Mouse (Mus musculus) hindbrain, embryonic 12.5 days (tissue): ENCODE results near the gene Rad51b. TPM values are rescaled to one million over a fixed set of nuclear protein-coding genes. Genes with fewer than 3 reads are reported as not detected.

Source experiments
- ATAC-seq: fragments of 200-750 bp; cut with Nextera tagmentation; 2 replicates; pipeline ENCODE4 v1.8.0; 2017; ENCODE audit warnings: moderate TSS enrichment; ENCODE audit not compliant: low FRiP score
- H3K27ac ChIP-seq: fragments of 300-500 bp; sonication (generic); 2 replicates; pipeline ENCODE4 v1.5.1; 2016; ENCODE audit warnings: mild to moderate bottlenecking
- H3K27me3 ChIP-seq: fragments of 300-500 bp; sonication (generic); 2 replicates; pipeline ENCODE4 v1.6.1; 2016; ENCODE audit warnings: mild to moderate bottlenecking
- H3K36me3 ChIP-seq: fragments of 300-500 bp; sonication (generic); 2 replicates; pipeline ENCODE4 v1.6.1; 2016; ENCODE audit warnings: mild to moderate bottlenecking
- H3K4me1 ChIP-seq: fragments of 300-500 bp; sonication (generic); 2 replicates; pipeline ENCODE4 v1.6.1; 2016
- H3K4me2 ChIP-seq: fragments of 300-500 bp; sonication (generic); replicated peaks from 2 replicates; pipeline ENCODE4 v1.6.1; 2016; ENCODE audit warnings: mild to moderate bottlenecking
- H3K4me3 ChIP-seq: fragments of 300-500 bp; sonication (generic); 2 replicates; pipeline ENCODE4 v1.5.1; 2016; ENCODE audit warnings: mild to moderate bottlenecking
- H3K9ac ChIP-seq: fragments of 300-500 bp; sonication (generic); 2 replicates; pipeline ENCODE4 v1.6.1; 2016; ENCODE audit warnings: mild to moderate bottlenecking, moderate library complexity
- H3K9me3 ChIP-seq: fragments of 300-500 bp; sonication (generic); replicated peaks from 2 replicates; pipeline ENCODE4 v1.6.1; 2016; ENCODE audit warnings: mild to moderate bottlenecking
- WGBS: fragments of 180-500 bp; shearing (Covaris S2); methylation state at CpG from one replicate; pipeline ENCODE4 v1.1.7; 2016; 5-methylcytosine and 5-hydroxymethylcytosine counted together
- polyA plus RNA-seq: library from polyadenylated mRNA; unstranded; fragments of >200 nt; fragmentation: Nextera tagmentation; extraction: Ambion mirVana; gene quantifications from 2 replicates; pipeline ENCODE4 v1.2.1, GENCODE M21; 2016

Rad51b gene
- polyA plus RNA-seq, 1 experiment from 2014 or later: 5.2 TPM

DNA sequence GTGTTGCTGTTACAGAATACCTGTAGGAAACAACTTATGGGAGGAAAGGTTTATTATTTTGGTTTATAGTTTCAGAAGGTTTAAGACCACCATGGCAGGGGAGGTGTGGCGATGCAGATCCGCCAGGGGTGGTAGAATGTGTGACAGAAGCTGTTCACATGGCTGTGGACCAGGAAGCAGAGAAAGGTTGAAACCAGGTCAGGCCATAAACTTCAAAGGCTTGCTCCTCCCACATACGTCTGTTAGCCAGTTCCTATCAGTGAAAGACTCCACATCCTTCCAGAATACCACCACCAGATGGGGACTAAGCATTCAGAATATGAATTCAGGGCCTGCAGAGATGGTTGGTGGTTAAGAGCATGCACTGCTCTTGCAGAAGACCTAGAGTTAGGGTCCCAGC, 150.0 kb downstream of the Rad51b start:
- 86% methylated on average over 3 of the region's 3 CpGs for WGBS
- Histone ChIP-seq H3K9ac (no peak overlapping the region), H3K4me1 (no peaks in the 10 kb centered on the region), H3K36me3 (no peaks in the 10 kb centered on the region), H3K27ac (no peak overlapping the region), H3K4me3 (no peak overlapping the region), H3K9me3 (no peaks in the 10 kb centered on the region), H3K27me3 (no peaks in the 10 kb centered on the region), H3K4me2 (no peak overlapping the region)
- ATAC-seq: no peak

DNA sequence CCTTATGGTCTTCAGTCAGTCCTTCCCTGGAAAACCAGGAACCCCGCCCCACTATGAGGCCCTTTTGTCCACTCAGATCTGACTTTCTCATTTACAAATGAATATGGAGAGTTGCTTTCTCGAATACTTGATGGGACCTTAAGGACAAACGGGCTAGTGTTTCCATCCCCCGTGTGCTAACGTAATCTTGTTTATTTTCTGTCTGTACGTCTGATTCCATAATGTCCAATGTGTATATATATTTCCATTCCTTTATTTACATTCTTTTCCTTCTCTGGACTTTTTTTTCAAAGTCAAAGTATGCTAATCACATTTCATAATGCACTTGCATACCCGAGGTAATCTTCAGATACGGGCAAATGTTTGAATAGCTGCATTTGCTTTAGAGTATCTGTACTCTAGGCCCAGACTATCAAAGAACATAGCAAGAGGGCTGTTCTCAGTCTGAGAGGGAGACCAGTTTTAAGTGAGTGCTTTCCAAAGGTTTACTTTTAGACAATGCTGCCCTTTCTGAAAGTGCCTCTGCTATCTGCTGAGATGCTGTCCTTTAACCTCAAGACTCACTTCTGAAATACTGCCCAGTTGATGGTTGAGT, 152.8 kb downstream of the Rad51b start:
- no peaks in the 10 kb centered on the region for H3K4me1 ChIP-seq
- 72% methylated on average over 8 of the region's 8 CpGs for WGBS
- no peaks in the 10 kb centered on the region for H3K36me3 ChIP-seq
- H3K27me3 ChIP-seq: no peaks in the 10 kb centered on the region
- no peak overlapping the region for H3K4me2 ChIP-seq
- H3K9me3 ChIP-seq: no peaks in the 10 kb centered on the region
- H3K9ac ChIP-seq: no peak overlapping the region
- H3K27ac ChIP-seq: no peak overlapping the region
- ATAC-seq: no peak
- H3K4me3 ChIP-seq: no peak overlapping the region

DNA sequence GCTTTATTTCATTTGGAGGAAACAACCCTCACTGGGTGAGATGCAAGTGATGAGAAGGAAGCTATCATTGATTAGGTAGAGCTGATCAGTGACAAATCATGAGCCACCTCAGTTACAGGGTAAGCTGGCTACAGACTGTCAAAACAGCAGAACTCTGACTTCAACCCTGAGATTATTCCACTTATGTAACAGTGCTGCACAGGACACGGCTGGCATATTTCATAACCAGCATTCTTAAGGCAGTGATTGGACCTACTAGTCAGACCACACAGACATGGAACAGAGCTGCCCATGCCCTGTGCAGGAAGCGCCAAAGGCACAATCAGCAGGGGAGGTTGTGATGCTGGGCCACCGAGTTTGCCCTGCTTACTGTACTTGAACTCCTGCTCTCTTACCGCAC, 155.8 kb downstream of the Rad51b start:
- WGBS: 86% methylated on average over 4 of the region's 4 CpGs
- H3K4me2 ChIP-seq: no peak overlapping the region

DNA sequence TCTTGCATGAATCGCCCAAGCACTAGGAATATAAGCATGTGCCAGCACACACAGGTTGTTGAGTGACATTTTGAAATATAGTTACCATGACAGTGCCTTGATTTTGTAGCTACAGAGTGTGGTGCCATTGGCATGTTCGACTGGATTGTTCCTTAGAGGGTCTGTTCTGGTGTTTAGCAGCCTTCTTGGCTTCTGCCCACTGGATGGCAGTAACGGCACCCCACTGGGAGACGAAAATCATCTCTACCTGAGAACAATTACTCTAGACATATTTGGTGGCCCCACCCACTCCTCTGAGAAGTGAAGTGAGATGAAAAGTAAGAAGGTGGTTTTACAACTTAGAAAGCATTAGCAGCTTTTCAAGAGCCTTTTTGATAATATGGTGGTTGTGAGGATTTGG, 156.9 kb downstream of the Rad51b start:
- Histone ChIP-seq H3K27ac (no peak overlapping the region), H3K9me3 (no peaks in the 10 kb centered on the region), H3K4me3 (no peak overlapping the region), H3K9ac (no peak overlapping the region), H3K27me3 (no peaks in the 10 kb centered on the region), H3K36me3 (no peaks in the 10 kb centered on the region), H3K4me2 (no peak overlapping the region), H3K4me1 (peaks cover 6% of the 10 kb centered on the region)
- no peak for ATAC-seq
- WGBS: 84% methylated on average over 4 of the region's 4 CpGs

More for the DNA sequence above, 155.8 kb downstream of the Rad51b start:
- H3K4me1 ChIP-seq: peaks cover 6% of the 10 kb centered on the region
- no peaks in the 10 kb centered on the region for H3K9me3 ChIP-seq
- no peak for ATAC-seq
- H3K9ac ChIP-seq: no peak overlapping the region
- no peaks in the 10 kb centered on the region for H3K27me3 ChIP-seq
- H3K27ac ChIP-seq: no peak overlapping the region
- no peaks in the 10 kb centered on the region for H3K36me3 ChIP-seq
- H3K4me3 ChIP-seq: no peak overlapping the region

DNA sequence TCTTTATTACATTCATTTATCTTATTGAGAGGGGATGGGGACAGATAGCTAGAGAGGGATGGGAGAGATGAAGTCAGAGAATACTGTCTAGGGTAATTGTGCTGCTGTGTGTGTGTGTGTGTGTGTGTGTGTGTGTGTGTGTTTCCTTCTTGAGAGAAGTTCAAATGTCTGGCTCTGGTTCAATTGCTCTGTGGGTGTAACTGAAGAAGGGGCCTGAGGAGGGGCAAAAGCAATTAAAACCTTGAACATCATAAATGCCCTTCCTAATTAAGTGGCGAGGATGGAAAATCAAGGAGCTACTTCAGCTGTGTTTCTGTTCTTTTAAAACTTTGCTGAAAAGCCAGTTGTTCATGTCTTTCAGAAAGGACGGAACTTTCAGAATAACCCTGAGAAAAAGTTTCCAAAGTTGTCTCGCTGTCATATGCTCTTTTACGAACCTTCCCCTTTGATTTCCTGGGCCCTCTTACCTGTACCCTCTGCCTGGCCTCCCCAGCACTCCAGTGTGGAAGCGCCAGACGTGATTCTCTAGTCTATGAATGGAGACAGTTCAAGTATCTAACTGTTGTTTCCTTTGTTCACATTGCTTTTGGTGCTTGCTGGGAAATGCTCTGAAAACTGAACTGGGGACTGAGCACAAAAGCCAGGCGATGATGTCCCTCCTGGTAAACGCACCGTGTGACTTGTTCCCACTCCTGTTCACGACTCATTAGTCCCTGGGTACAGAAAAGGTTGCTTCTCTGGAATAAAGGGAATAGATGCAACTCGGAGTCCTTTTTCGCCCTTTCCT, 158.2 kb downstream of the Rad51b start:
- Histone ChIP-seq H3K36me3 (no peaks in the 10 kb centered on the region), H3K9ac (no peak overlapping the region), H3K4me3 (no peak overlapping the region), H3K9me3 (no peaks in the 10 kb centered on the region), H3K4me2 (no peak overlapping the region), H3K27me3 (no peaks in the 10 kb centered on the region), H3K4me1 (peaks cover 6% of the 10 kb centered on the region), H3K27ac (0 out of 2 replicates have a peak overlapping the region, but pooled peaks have one; percentile 3)
- WGBS: 49% methylated on average over 12 of the region's 12 CpGs
- ATAC-seq: no peak

DNA sequence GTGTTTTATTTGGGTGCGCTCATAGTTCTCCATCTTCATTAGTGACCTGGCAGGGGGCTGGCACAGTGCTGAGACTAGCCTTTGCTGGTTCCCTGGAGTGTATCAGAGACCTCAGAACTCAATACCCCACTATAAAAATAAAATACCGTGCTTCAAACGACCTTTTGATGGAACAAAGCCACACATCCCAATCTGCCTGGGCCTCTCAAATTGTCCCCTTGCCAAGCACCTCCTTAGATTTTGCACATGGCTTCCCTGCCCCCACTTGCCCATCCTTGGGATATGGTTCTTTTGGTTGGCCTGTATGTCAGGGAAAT, 158.7 kb downstream of the Rad51b start:
- Histone ChIP-seq H3K4me1 (peaks cover 6% of the 10 kb centered on the region), H3K36me3 (no peaks in the 10 kb centered on the region), H3K27ac (peak overlapping the region; percentile 18; the same call in 1 of the 2 replicates), H3K27me3 (no peaks in the 10 kb centered on the region), H3K4me3 (no peak overlapping the region), H3K9me3 (no peaks in the 10 kb centered on the region), H3K9ac (no peak overlapping the region), H3K4me2 (no peak overlapping the region)
- WGBS: 22% methylated on average over 3 of the region's 3 CpGs
- no peak for ATAC-seq

DNA sequence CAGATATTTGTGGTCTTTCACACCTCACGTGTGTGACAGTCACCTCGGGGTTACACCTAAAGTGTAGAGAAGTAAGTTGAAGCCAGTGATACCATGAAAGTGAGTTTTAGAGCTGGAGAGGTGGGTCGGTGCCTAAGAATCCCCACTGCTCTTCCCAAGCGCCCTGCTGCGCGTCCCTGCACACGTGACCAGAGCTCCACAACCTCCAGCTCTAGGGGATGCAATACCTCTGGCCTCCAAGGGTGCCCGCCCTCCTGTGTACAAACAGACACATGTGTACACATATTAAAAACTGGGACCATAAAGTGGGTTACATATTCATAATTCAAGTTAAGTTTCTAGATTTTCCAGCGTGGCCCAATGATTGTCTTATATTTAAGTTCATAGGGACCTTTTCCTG, 159.2 kb downstream of the Rad51b start:
- no peaks in the 10 kb centered on the region for H3K27me3 ChIP-seq
- peak overlapping the region; percentile 18; the same call in 1 of the 2 replicates for H3K27ac ChIP-seq
- H3K4me3 ChIP-seq: no peak overlapping the region
- 90% methylated on average over 9 of the region's 9 CpGs for WGBS
- H3K4me2 ChIP-seq: no peak overlapping the region
- H3K4me1 ChIP-seq: peaks cover 6% of the 10 kb centered on the region
- H3K9ac ChIP-seq: no peak overlapping the region
- no peak for ATAC-seq
- no peaks in the 10 kb centered on the region for H3K36me3 ChIP-seq
- H3K9me3 ChIP-seq: no peaks in the 10 kb centered on the region

DNA sequence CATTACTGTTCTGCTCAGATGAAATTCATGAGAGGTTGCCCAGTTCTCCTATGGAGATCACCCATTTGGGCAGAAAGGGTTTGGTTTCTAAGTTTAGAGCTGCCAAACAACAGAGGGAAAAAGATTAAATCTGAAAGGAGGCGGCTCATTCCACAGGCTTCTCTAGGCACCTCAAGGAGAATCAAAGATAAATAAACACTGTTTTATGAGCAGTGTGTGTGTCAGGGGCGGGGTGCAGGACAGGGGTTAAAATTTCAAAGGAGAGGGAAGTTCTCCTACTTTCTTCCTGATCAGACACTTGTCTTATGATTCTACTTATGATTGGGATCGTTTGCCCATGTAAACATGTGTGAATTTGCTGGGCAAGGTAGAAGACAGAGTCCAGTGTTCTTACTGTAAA, 166.3 kb downstream of the Rad51b start:
- no peak for ATAC-seq
- H3K27me3 ChIP-seq: no peaks in the 10 kb centered on the region
- H3K4me3 ChIP-seq: no peak overlapping the region

DNA sequence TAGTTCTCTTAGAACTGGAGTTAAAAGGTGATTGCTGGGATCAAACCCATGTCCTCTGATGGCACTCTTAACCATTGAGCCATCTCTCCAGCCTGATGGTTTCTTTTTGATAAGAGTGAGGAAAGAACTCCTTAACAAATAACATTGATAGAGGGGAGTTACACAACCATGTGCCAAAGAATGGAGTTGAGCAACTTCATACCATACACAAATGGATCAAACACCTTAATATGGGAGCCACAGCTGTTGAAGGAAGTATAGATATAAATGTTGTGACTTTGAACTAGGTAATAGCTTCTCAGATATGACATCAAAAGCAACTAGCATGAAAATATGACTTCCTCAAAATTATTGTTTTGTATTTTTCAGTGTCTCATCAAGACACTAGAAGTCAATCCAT, 173.0 kb downstream of the Rad51b start:
- Histone ChIP-seq H3K4me1 (no peaks in the 10 kb centered on the region), H3K4me3 (no peak overlapping the region), H3K4me2 (no peak overlapping the region), H3K36me3 (no peaks in the 10 kb centered on the region), H3K27ac (no peak overlapping the region), H3K27me3 (no peaks in the 10 kb centered on the region), H3K9ac (no peak overlapping the region), H3K9me3 (no peaks in the 10 kb centered on the region)
- ATAC-seq: no peak

More for the DNA sequence above, 166.3 kb downstream of the Rad51b start:
- no peaks in the 10 kb centered on the region for H3K36me3 ChIP-seq
- H3K9ac ChIP-seq: no peak overlapping the region
- no peak overlapping the region for H3K27ac ChIP-seq
- no peak overlapping the region for H3K4me2 ChIP-seq
- no peaks in the 10 kb centered on the region for H3K4me1 ChIP-seq
- H3K9me3 ChIP-seq: no peaks in the 10 kb centered on the region
- WGBS: 71% methylated on average over 3 of the region's 3 CpGs

DNA sequence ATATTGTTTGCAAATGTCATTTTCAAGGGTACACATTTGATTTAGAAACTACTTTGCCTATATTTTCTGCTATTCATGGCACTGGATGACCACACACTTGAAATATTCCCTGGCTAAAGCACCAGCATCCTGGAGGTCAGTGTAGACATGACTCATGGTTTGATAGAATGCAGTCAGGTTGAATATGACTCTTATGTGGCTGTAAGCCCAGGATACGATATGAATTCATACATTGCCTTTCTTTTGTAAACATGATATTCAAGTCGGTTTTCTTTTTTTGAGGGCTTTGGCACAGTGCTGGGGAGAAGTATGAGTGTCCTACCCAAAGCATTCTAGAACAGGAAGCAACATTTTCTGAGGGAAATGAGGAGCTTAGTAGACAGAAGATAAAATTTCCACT, 174.8 kb downstream of the Rad51b start:
- Histone ChIP-seq H3K4me1 (no peaks in the 10 kb centered on the region), H3K27ac (no peak overlapping the region), H3K4me2 (no peak overlapping the region), H3K9me3 (no peaks in the 10 kb centered on the region), H3K4me3 (no peak overlapping the region), H3K9ac (no peak overlapping the region), H3K27me3 (no peaks in the 10 kb centered on the region), H3K36me3 (no peaks in the 10 kb centered on the region)
- no peak for ATAC-seq
- WGBS: 88% methylated on average over 2 of the region's 2 CpGs

DNA sequence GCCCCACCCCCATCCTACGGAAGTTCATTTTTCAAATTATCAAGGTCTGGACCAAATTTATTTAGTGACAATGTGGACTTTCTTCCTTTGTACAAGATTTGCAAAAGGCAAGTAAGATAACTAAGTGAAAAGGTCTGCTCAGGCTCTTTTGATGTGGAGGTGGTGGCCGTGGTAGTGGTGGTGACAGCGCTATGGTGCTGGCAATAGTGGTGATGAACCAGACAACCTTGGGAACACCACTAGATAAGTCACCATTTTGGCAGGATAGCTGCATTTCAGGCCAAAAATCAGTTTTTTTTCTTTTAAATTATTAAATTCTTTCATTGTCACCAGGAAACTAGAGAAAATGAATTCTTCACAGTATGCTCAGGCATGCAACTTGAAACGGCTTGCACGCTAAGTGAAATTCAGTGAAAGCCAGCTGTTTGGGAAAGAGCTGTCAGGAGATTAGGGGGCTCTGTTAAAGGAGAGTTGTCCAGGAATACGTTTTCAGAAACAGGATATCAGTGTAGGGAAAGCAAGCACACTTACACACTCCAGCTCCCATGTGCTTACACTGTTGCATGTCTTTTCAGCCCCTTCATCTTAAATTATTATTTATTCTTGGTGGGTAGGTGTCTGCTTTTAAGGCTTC, 179.4 kb downstream of the Rad51b start:
- Histone ChIP-seq H3K4me1 (no peaks in the 10 kb centered on the region), H3K36me3 (no peaks in the 10 kb centered on the region), H3K9me3 (no peaks in the 10 kb centered on the region), H3K9ac (no peak overlapping the region), H3K4me2 (no peak overlapping the region), H3K4me3 (no peak overlapping the region), H3K27me3 (no peaks in the 10 kb centered on the region), H3K27ac (no peak overlapping the region)
- 77% methylated on average over 6 of the region's 6 CpGs for WGBS
- ATAC-seq: no peak

DNA sequence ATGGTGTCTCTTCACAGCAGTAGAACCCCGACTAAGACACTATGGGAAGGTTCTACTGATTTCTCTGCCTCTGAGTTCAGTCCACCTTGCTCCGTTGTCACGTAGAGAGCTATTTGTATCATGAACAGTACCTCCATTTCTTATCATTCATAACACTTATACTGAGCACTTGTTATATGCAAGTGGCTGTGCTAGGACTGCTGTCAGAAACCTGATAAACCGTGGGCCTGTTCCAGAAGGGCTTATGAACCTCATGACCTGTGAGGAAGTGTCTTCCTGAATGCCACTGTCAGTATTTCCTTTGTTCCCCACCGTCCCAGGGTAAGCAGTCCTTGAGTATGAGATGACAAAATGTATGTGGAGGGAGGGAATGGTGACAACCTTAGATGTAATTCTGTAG, 181.7 kb downstream of the Rad51b start:
- H3K9ac ChIP-seq: no peak overlapping the region
- H3K4me1 ChIP-seq: no peaks in the 10 kb centered on the region
- H3K9me3 ChIP-seq: no peaks in the 10 kb centered on the region
- H3K4me2 ChIP-seq: no peak overlapping the region
- no peak overlapping the region for H3K4me3 ChIP-seq
- 86% methylated on average over 5 of the region's 5 CpGs for WGBS
- ATAC-seq: no peak
- no peak overlapping the region for H3K27ac ChIP-seq
- no peaks in the 10 kb centered on the region for H3K36me3 ChIP-seq
- H3K27me3 ChIP-seq: no peaks in the 10 kb centered on the region

DNA sequence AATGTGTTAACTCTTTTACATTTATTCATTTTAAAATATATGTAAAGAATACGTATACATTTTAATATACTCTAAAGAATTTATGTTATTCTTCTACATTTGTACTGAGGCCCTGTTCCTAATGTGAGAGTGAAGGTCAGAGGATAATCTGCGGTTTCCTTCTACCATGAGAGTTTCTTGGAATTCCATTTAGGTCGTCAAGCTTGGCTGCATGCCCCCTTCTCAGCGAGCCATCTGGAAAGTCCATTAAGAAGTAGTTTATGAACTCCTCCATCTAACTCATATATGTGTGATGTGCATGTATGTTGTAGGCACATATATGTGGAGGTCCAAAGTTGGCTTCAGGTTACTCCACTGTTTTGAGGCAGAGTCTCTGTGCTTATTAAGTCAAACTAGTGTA, 188.4 kb downstream of the Rad51b start:
- no peaks in the 10 kb centered on the region for H3K36me3 ChIP-seq
- no peaks in the 10 kb centered on the region for H3K4me1 ChIP-seq
- no peak overlapping the region for H3K4me3 ChIP-seq
- no peaks in the 10 kb centered on the region for H3K9me3 ChIP-seq
- no peak overlapping the region for H3K27ac ChIP-seq
- no peak for ATAC-seq
- H3K9ac ChIP-seq: no peak overlapping the region
- H3K27me3 ChIP-seq: no peaks in the 10 kb centered on the region
- WGBS: 87% methylated on average over 4 of the region's 4 CpGs
- no peak overlapping the region for H3K4me2 ChIP-seq
